Mouse (Mus musculus): Measurements from ENCODE around the gene Rbms3. TPM values are rescaled to one million over a fixed set of nuclear protein-coding genes. Genes with fewer than 3 reads are reported as not detected.

Gene Rbms3
- polyA plus RNA-seq, 1 experiment from 2014 or later: 38.4 TPM

DNA sequence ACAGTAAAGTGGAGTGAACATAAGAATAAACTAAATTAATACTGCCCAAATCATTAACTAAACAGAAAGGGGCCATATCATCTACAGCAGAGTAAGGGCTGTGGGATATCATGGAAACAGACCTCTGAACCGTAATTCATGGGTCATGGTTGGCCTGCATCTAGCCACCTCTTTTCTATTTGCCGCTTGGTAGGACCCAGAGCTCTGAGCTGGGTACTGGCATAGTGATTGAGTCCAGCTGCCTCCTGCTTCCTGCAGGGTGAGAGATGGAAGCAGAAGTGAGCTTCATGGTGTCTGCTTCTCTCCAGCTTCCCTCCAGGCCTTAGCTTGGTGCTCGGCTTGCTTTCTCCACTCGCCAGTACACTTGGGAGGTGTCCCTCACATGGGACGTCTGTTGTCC is 71.2 kb downstream of the Rbms3 start:
- DNase-seq (ENCODE audit: low spot score) (no peak), ATAC-seq (ENCODE audit: low FRiP score) (no peak)
- H3K9ac ChIP-seq (ENCODE audit: low read depth, low read length): no peak overlapping the region
- H3K4me3 ChIP-seq (ENCODE audit: low read depth, low read length): no peak overlapping the region
- H3K36me3 ChIP-seq (ENCODE audit: control insufficient read depth, insufficient read depth, low read length): no peaks in the 10 kb centered on the region
- H3K4me2 ChIP-seq (replicated peaks; ENCODE audit: low read depth, low read length): no peak overlapping the region
- no peaks in the 10 kb centered on the region for H3K4me1 ChIP-seq (replicated peaks; ENCODE audit: control insufficient read depth, insufficient read depth, low read length)
- H3K9me3 ChIP-seq (ENCODE audit: control insufficient read depth, low read length): no peaks in the 10 kb centered on the region
- no peak overlapping the region for H3K27ac ChIP-seq (ENCODE audit: low read depth, low read length)
- H3K27me3 ChIP-seq (ENCODE audit: control insufficient read depth, insufficient read depth, low read length): no peaks in the 10 kb centered on the region
- 91% methylated on average over 5 of the region's 5 CpGs for WGBS

DNA sequence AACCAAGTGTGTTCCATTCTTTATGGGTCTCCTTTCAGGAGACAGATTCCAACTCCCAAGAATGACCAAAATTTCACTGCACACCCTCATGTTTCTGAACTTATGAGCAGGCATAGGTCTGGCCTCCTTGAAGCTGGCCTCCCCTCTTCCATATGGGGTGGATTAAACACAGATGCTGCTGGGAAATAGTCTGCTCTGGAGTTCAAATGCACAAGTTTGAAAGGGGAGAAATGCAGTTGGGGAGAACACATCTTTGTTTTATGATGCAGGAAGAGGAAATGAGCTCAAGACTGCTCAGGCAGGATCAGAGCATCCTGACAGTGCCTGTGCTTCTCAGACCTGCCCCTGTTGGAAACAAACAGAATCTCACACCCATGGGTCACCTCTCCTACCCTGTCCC is 75.4 kb downstream of the Rbms3 start:
- H3K9ac ChIP-seq (ENCODE audit: low read depth, low read length): no peak overlapping the region
- ATAC-seq (ENCODE audit: low FRiP score): no peak
- no peaks in the 10 kb centered on the region for H3K9me3 ChIP-seq (ENCODE audit: control insufficient read depth, low read length)
- no peaks in the 10 kb centered on the region for H3K36me3 ChIP-seq (ENCODE audit: control insufficient read depth, insufficient read depth, low read length)
- H3K4me1 ChIP-seq (replicated peaks; ENCODE audit: control insufficient read depth, insufficient read depth, low read length): no peaks in the 10 kb centered on the region
- no peak overlapping the region for H3K4me3 ChIP-seq (ENCODE audit: low read depth, low read length)
- H3K27me3 ChIP-seq (ENCODE audit: control insufficient read depth, insufficient read depth, low read length): no peaks in the 10 kb centered on the region
- DNase-seq (ENCODE audit: low spot score): peak; percentile 5
- H3K27ac ChIP-seq (ENCODE audit: low read depth, low read length): no peak overlapping the region
- no peak overlapping the region for H3K4me2 ChIP-seq (replicated peaks; ENCODE audit: low read depth, low read length)

DNA sequence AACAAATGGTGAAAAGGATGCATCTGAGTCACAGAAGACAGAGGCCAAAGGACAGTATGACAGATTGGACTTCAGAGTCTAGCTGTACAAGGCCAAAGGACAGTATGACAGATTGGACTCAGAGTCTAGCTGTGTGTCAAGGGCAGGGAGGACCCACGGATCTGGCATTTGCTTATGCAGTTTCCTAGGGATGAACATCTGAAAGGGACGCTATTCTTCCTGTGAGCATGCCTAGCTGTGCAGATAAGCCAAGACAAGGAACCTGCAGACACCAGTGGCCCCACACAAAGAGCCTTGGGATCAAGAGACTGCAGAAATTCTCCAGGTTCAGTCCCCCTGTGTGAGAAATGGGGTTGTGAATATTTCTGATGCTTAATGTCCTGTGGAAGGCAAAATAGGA is 100.4 kb downstream of the Rbms3 start:
- no peak for ATAC-seq (ENCODE audit: low FRiP score)
- no peaks in the 10 kb centered on the region for H3K27me3 ChIP-seq (ENCODE audit: control insufficient read depth, insufficient read depth, low read length)
- whole genome bisulfite sequencing: 90% methylated on average over 2 of the region's 2 CpGs

DNA sequence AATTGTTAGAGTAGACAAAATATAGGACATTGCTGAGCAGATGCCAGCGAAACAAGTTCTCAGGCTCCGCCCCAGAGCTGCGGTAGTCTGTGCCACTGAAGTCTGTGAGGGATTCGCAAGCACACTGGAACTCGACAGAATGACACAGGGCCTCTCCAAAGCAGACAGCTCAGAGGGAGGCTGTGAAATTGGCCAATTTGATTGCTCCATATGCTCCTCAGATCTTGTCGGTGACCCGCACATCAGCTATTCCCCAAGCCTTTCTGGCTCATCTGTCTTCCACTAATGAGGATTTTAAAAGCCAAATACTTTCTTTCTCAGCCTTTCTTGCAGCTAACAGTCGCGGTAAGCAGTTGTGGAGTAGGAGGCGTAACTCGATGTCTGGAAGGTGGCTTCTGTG is 120.8 kb downstream of the Rbms3 start:
- no peak for ATAC-seq (ENCODE audit: low FRiP score)
- Histone ChIP-seq H3K9me3 (ENCODE audit: control insufficient read depth, low read length) (no peaks in the 10 kb centered on the region), H3K27me3 (ENCODE audit: control insufficient read depth, insufficient read depth, low read length) (no peaks in the 10 kb centered on the region), H3K27ac (ENCODE audit: low read depth, low read length) (no peak overlapping the region), H3K36me3 (ENCODE audit: control insufficient read depth, insufficient read depth, low read length) (no peaks in the 10 kb centered on the region), H3K4me3 (ENCODE audit: low read depth, low read length) (no peak overlapping the region), H3K4me1 (replicated peaks; ENCODE audit: control insufficient read depth, insufficient read depth, low read length) (no peaks in the 10 kb centered on the region), H3K9ac (ENCODE audit: low read depth, low read length) (no peak overlapping the region), H3K4me2 (replicated peaks; ENCODE audit: low read depth, low read length) (no peak overlapping the region)
- WGBS: 74% methylated on average over 11 of the region's 11 CpGs
- peak; percentile 3 for DNase-seq (ENCODE audit: low spot score)

More for the DNA sequence above, 100.4 kb downstream of the Rbms3 start:
- no peak overlapping the region for H3K9ac ChIP-seq (ENCODE audit: low read depth, low read length)
- no peak overlapping the region for H3K4me3 ChIP-seq (ENCODE audit: low read depth, low read length)
- DNase-seq (ENCODE audit: low spot score): no peak
- H3K36me3 ChIP-seq (ENCODE audit: control insufficient read depth, insufficient read depth, low read length): no peaks in the 10 kb centered on the region
- no peaks in the 10 kb centered on the region for H3K9me3 ChIP-seq (ENCODE audit: control insufficient read depth, low read length)
- no peak overlapping the region for H3K4me2 ChIP-seq (replicated peaks; ENCODE audit: low read depth, low read length)
- H3K4me1 ChIP-seq (replicated peaks; ENCODE audit: control insufficient read depth, insufficient read depth, low read length): no peaks in the 10 kb centered on the region
- H3K27ac ChIP-seq (ENCODE audit: low read depth, low read length): no peak overlapping the region

DNA sequence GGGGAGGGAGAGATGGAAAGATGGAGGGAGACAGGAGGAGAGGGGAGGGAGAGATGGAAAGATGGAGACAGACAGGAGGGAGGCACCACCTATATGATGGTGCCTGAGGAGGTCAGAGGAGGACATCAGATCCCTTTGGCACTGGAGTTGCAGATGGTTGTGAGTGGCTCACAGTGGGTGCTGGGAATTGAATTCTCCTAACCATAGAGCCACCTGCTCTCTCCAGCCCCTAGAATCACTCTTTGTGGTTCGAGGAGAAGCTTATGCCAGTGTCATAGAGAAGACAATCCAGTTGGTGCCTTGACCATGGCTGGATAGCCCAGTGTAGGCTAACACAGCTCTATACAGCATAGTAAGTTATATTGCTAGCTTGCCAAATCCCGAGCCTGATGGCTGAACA is 137.8 kb downstream of the Rbms3 start:
- Histone ChIP-seq H3K9ac (ENCODE audit: low read depth, low read length) (no peak overlapping the region), H3K27ac (ENCODE audit: low read depth, low read length) (no peak overlapping the region), H3K4me1 (replicated peaks; ENCODE audit: control insufficient read depth, insufficient read depth, low read length) (no peaks in the 10 kb centered on the region), H3K27me3 (ENCODE audit: control insufficient read depth, insufficient read depth, low read length) (no peaks in the 10 kb centered on the region), H3K4me3 (ENCODE audit: low read depth, low read length) (no peak overlapping the region), H3K4me2 (replicated peaks; ENCODE audit: low read depth, low read length) (no peak overlapping the region), H3K9me3 (ENCODE audit: control insufficient read depth, low read length) (no peaks in the 10 kb centered on the region), H3K36me3 (ENCODE audit: control insufficient read depth, insufficient read depth, low read length) (no peaks in the 10 kb centered on the region)
- ATAC-seq (ENCODE audit: low FRiP score) (no peak), DNase-seq (ENCODE audit: low spot score) (no peak)
- 81% methylated on average over 2 of the region's 2 CpGs for WGBS

DNA sequence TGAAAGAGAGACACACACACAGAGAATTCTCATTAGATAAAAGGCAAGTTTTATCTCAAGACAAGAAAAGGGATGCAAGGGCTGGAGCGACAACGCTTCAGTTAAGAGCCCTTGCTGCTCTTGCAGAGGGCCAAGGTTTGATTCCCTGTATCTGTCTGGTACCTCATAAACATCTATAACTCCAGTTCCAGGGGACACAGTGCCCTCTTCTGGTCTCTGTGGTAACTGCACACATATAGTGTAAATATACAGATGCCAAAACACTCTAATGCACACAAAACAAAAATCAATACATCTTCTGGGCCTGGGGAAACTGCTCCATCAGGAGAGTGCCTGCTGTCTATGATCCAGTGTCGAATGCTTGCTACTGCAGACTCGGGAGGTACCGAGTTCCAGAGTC is 145.3 kb downstream of the Rbms3 start:
- no peak for ATAC-seq (ENCODE audit: low FRiP score)
- DNase-seq (ENCODE audit: low spot score): peak; percentile 36
- Histone ChIP-seq H3K9me3 (ENCODE audit: control insufficient read depth, low read length) (no peaks in the 10 kb centered on the region), H3K4me3 (ENCODE audit: low read depth, low read length) (no peak overlapping the region), H3K27ac (ENCODE audit: low read depth, low read length) (no peak overlapping the region), H3K36me3 (ENCODE audit: control insufficient read depth, insufficient read depth, low read length) (no peaks in the 10 kb centered on the region), H3K4me1 (replicated peaks; ENCODE audit: control insufficient read depth, insufficient read depth, low read length) (no peaks in the 10 kb centered on the region), H3K9ac (ENCODE audit: low read depth, low read length) (no peak overlapping the region), H3K4me2 (replicated peaks; ENCODE audit: low read depth, low read length) (no peak overlapping the region), H3K27me3 (ENCODE audit: control insufficient read depth, insufficient read depth, low read length) (no peaks in the 10 kb centered on the region)
- WGBS: 91% methylated on average over 5 of the region's 5 CpGs

DNA sequence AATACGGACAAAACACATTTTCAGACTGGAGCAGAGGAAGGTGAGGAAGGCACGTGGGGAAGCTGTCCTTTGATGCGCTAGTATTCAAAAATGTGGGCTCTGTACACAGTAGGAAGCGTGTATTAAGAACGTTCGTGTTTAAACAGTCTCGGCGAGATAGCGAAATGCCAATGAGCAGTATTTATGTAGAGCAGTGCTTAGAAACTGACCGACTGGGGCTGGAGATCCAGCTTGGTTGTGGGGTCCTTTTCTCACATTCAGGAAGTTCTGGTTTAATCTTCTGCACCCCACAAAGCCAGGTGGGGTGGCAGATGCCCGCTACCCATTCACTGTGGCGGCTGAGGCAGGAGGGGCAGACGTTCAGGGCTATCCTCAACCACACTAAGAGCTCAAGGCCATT is 153.0 kb downstream of the Rbms3 start:
- no peaks in the 10 kb centered on the region for H3K27me3 ChIP-seq (ENCODE audit: control insufficient read depth, insufficient read depth, low read length)
- H3K27ac ChIP-seq (ENCODE audit: low read depth, low read length): no peak overlapping the region
- no peak overlapping the region for H3K4me3 ChIP-seq (ENCODE audit: low read depth, low read length)
- H3K9ac ChIP-seq (ENCODE audit: low read depth, low read length): no peak overlapping the region
- DNase-seq (ENCODE audit: low spot score) (no peak), ATAC-seq (ENCODE audit: low FRiP score) (no peak)
- H3K4me2 ChIP-seq (replicated peaks; ENCODE audit: low read depth, low read length): no peak overlapping the region
- no peaks in the 10 kb centered on the region for H3K4me1 ChIP-seq (replicated peaks; ENCODE audit: control insufficient read depth, insufficient read depth, low read length)
- no peaks in the 10 kb centered on the region for H3K9me3 ChIP-seq (ENCODE audit: control insufficient read depth, low read length)
- H3K36me3 ChIP-seq (ENCODE audit: control insufficient read depth, insufficient read depth, low read length): no peaks in the 10 kb centered on the region
- 87% methylated on average over 13 of the region's 13 CpGs for WGBS

DNA sequence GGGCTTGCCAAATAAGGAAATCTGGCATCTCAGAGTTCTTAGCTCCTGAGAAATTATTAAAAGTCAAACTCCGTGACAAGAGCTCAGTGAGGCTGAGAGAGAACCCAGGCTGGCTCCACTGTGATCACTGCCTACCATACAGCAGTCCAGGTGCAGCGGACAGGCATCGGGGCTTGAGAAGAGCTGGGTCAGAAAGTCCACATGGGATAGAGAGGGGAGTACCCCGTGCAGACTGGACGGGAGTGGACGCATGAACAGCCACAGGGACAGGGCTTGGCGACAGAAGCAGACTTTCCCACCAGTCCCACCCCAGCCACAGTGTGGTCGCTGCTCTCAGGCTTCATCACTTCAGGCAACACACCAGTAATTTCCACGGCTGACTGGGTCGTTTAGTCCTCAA is 176.9 kb downstream of the Rbms3 start:
- Histone ChIP-seq H3K4me3 (ENCODE audit: low read depth, low read length) (no peak overlapping the region), H3K4me1 (replicated peaks; ENCODE audit: control insufficient read depth, insufficient read depth, low read length) (no peaks in the 10 kb centered on the region), H3K4me2 (replicated peaks; ENCODE audit: low read depth, low read length) (no peak overlapping the region), H3K36me3 (ENCODE audit: control insufficient read depth, insufficient read depth, low read length) (no peaks in the 10 kb centered on the region), H3K9me3 (ENCODE audit: control insufficient read depth, low read length) (no peaks in the 10 kb centered on the region), H3K27ac (ENCODE audit: low read depth, low read length) (no peak overlapping the region), H3K9ac (ENCODE audit: low read depth, low read length) (no peak overlapping the region), H3K27me3 (ENCODE audit: control insufficient read depth, insufficient read depth, low read length) (no peaks in the 10 kb centered on the region)
- no peak for DNase-seq (ENCODE audit: low spot score)
- ATAC-seq (ENCODE audit: low FRiP score): no peak
- WGBS: 83% methylated on average over 10 of the region's 10 CpGs

DNA sequence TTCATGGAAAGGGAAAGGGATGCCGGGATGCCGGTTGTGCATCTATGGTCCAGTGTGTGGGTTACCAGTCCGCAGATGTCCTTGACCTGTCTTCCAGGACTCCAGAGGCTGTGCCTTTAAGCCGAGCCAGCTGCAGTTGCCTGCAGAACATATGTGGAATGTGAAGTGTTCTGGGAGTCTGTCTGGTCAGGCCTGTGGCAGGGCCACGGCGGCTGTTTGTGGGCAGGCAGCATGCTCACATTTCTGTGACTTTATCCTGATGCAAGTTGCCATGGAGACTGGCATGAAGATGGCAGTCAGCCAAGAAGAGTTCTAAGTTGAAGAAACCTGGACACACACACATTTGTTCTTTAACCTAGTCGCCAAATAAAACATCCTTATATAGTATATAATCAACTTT is 187.1 kb downstream of the Rbms3 start:
- no peak overlapping the region for H3K4me2 ChIP-seq (replicated peaks; ENCODE audit: low read depth, low read length)
- no peak for ATAC-seq (ENCODE audit: low FRiP score)
- H3K36me3 ChIP-seq (ENCODE audit: control insufficient read depth, insufficient read depth, low read length): no peaks in the 10 kb centered on the region
- no peak overlapping the region for H3K4me3 ChIP-seq (ENCODE audit: low read depth, low read length)
- H3K27me3 ChIP-seq (ENCODE audit: control insufficient read depth, insufficient read depth, low read length): no peaks in the 10 kb centered on the region
- no peak overlapping the region for H3K27ac ChIP-seq (ENCODE audit: low read depth, low read length)
- H3K4me1 ChIP-seq (replicated peaks; ENCODE audit: control insufficient read depth, insufficient read depth, low read length): no peaks in the 10 kb centered on the region
- no peak overlapping the region for H3K9ac ChIP-seq (ENCODE audit: low read depth, low read length)
- H3K9me3 ChIP-seq (ENCODE audit: control insufficient read depth, low read length): no peaks in the 10 kb centered on the region
- peak; percentile 14 for DNase-seq (ENCODE audit: low spot score)
- WGBS: 76% methylated on average over 7 of the region's 7 CpGs
